Mouse (Mus musculus): ENCODE measurements around the gene Dtl.

DNA sequence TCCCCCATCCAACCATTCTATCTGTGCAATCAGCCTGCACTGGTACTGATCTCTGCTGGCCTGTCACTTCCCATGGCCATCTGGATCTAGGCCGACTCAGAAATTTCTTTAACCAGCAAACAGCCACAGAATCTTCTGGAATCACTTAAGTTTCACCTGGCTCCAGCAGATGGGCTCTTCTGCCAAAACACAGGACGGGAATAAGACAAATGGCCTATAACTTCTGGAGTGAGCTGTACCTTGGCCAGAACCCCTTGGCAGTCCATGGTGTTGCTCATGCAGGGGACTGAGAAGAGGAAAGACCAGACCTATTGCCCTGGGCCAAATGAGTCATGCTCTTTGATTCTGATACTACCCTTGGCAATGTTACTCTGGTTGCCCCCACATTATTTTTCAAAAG lies 45.9 kb downstream of the Dtl start:
- no peak for TF ChIP-seq GATA1 (IDR thresholded peaks at IDR 0.05; ENCODE audit: low read length)
- TF ChIP-seq TAL1 (IDR thresholded peaks at IDR 0.05; ENCODE audit: low read length): no peak

Data from erythroblast, embryonic 14.5 days (primary cell).